ENCODE assay signal across 27 mouse cellular contexts in the genomic region with DNA sequence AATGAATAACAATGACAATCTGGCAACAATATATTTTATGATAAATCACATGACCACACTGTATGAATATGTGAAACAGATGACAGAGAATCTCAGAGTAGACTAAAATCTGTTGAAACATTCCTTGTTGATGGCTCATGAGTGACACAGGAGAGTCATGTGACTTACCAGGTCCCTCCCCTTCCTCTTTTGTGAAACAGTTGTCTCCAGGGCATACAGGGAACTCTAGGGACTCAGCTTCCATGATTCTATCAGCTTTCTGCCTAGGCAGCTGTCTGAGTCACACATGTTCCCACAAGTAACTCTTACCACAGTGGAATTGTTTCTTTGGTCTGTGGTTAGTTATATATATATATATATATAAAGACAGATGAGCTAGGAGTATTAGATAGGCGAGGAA. TPM values are rescaled to one million over a fixed set of nuclear protein-coding genes. Genes with fewer than 3 reads are reported as not detected.
DNase-seq lines count a peak whose midpoint lies in the region; ATAC-seq and TF ChIP-seq lines count a peak whose summit lies in the region.
"Had no signal": no experiment of that assay in that cellular context is flagged by ENCODE, and none has a peak within 500 bp of the region (broad histone marks: within the 10 kb centered on the region; RNA-seq: fewer than 3 reads in every experiment).

No protein-coding gene starts in this region.

- intact Hi-C loops in gastrocnemius, postnatal 14 days (cut with DNase I; ENCODE audit: low total_unique reads): no loop called here

- TF ChIP-seq POLR2A in limb, embryonic 14.5 days (IDR thresholded peaks at IDR 0.05; ENCODE audit: borderline replicate concordance, extremely low read depth, insufficient read depth, insufficient read length): no peak
- TF ChIP-seq POLR2A in bone marrow macrophage, adult 2 months (IDR thresholded peaks at IDR 0.05; ENCODE audit: borderline replicate concordance, low read depth, low read length): no peak

- H3K9ac ChIP-seq in limb, embryonic 14.5 days (ENCODE audit: low read depth, low read length, severe bottlenecking): no peak overlapping the region
- H3K9ac ChIP-seq: forebrain, embryonic 15.5 days; heart, embryonic 13.5 days; hindbrain, embryonic 12.5 days; limb, embryonic 13.5 days; liver, embryonic 13.5 days; lung, embryonic 14.5 days had no signal

- H3K27me3 ChIP-seq in limb, embryonic 14.5 days (ENCODE audit: control insufficient read depth, insufficient read depth, low read length): no peaks in the 10 kb centered on the region
- H3K27me3 ChIP-seq in limb, embryonic 10.5 days (ENCODE audit: low read depth, poor library complexity, severe bottlenecking): no peaks in the 10 kb centered on the region
- no peaks in the 10 kb centered on the region; the same call in 1 of the 2 replicates for H3K27me3 ChIP-seq in hindbrain, embryonic 10.5 days (ENCODE audit: insufficient read depth, poor library complexity, severe bottlenecking)
- H3K27me3 ChIP-seq: heart, embryonic 13.5 days; hindbrain, embryonic 12.5 days; limb, embryonic 13.5 days; liver, embryonic 13.5 days; Patski had no signal

- H3K79me2 ChIP-seq in macrophage (ENCODE audit: inconsistent target): no peaks in the 10 kb centered on the region

- 0 out of 2 replicates have a peak, but pooled peaks cover 9% of the 10 kb centered on the region for H3K4me1 ChIP-seq in limb, embryonic 14.5 days (ENCODE audit: control insufficient read depth, insufficient read depth, low read length)
- H3K4me1 ChIP-seq in limb, embryonic 10.5 days: peaks cover 49% of the 10 kb centered on the region
- H3K4me1 ChIP-seq in bone marrow macrophage, adult 2 months (ENCODE audit: control insufficient read depth, insufficient read depth, low read length): peaks cover 24% of the 10 kb centered on the region
- H3K4me1 ChIP-seq in hindbrain, embryonic 10.5 days (replicated peaks): peaks cover 11% of the 10 kb centered on the region; the same call in 1 of the 2 replicates
- H3K4me1 ChIP-seq: forebrain, embryonic 15.5 days had no signal

- DNase-seq in limb, embryonic 14.5 days (ENCODE audit: low spot score): peak; percentile 27
- no peak for DNase-seq in limb, embryonic 10.5 days (ENCODE audit: low spot score)
- DNase-seq in gastrocnemius, postnatal 14 days: no peak
- no peak for DNase-seq in layer of hippocampus, adult 9-11 months
- no peak for DNase-seq in hindbrain, embryonic 10.5 days (ENCODE audit: low spot score)
- DNase-seq: adrenal gland, postnatal 10 days; cerebellum, adult 9-10 months; gastrocnemius, postnatal 10 days; heart, adult 2 months; heart, postnatal 14 days; kidney, postnatal 25 days; layer of hippocampus, postnatal 36 days; liver, embryonic 13.5 days; lung, embryonic 14.5 days; lung, postnatal 36 days had no signal

- no peaks in the 10 kb centered on the region for H3K9me3 ChIP-seq in limb, embryonic 14.5 days (ENCODE audit: control insufficient read depth, low read length)
- no peaks in the 10 kb centered on the region for H3K9me3 ChIP-seq in limb, embryonic 10.5 days (replicated peaks)
- H3K9me3 ChIP-seq in hindbrain, embryonic 10.5 days: no peaks in the 10 kb centered on the region
- H3K9me3 ChIP-seq: forebrain, embryonic 15.5 days; heart, embryonic 13.5 days; hindbrain, embryonic 12.5 days; limb, embryonic 13.5 days; liver, embryonic 13.5 days; midbrain, embryonic 10.5 days had no signal

- no peaks in the 10 kb centered on the region for H3K36me3 ChIP-seq in limb, embryonic 14.5 days (ENCODE audit: control insufficient read depth, insufficient read depth, low read length)
- no peaks in the 10 kb centered on the region for H3K36me3 ChIP-seq in limb, embryonic 10.5 days
- H3K36me3 ChIP-seq in macrophage (ENCODE audit: inconsistent target): no peaks in the 10 kb centered on the region
- no peaks in the 10 kb centered on the region for H3K36me3 ChIP-seq in hindbrain, embryonic 10.5 days
- H3K36me3 ChIP-seq: forebrain, embryonic 15.5 days; heart, embryonic 13.5 days; hindbrain, embryonic 12.5 days; limb, embryonic 13.5 days; liver, embryonic 13.5 days; midbrain, embryonic 10.5 days had no signal

- 74% methylated on average over 1 of the region's 1 CpGs for WGBS in limb, embryonic 14.5 days
- WGBS in limb, embryonic 10.5 days: 89% methylated on average over 1 of the region's 1 CpGs
- WGBS in macrophage (ENCODE audit: missing documents): 82% methylated on average over 1 of the region's 1 CpGs
- WGBS in hindbrain, embryonic 10.5 days: 90% methylated on average over 1 of the region's 1 CpGs

- H3K27ac ChIP-seq in limb, embryonic 14.5 days (replicated peaks; ENCODE audit: low read depth, low read length): no peak overlapping the region
- no peak overlapping the region for H3K27ac ChIP-seq in limb, embryonic 10.5 days
- 0 out of 2 replicates have a peak overlapping the region, but pooled peaks have one; percentile 39 for H3K27ac ChIP-seq in bone marrow macrophage, adult 2 months (ENCODE audit: insufficient read depth, low read depth, low read length)
- H3K27ac ChIP-seq in macrophage: peak overlapping the region; percentile 17; the same call in 1 of the 2 replicates
- H3K27ac ChIP-seq in hindbrain, embryonic 10.5 days: no peak overlapping the region
- H3K27ac ChIP-seq: forebrain, embryonic 15.5 days; heart, adult 2 months; heart, embryonic 13.5 days; hindbrain, embryonic 12.5 days; layer of hippocampus, adult 2 months; limb, embryonic 13.5 days; liver, embryonic 13.5 days; midbrain, embryonic 10.5 days; stomach, postnatal 0 days had no signal

- no peak overlapping the region for H3K4me3 ChIP-seq in limb, embryonic 14.5 days (replicated peaks; ENCODE audit: low read length)
- no peak overlapping the region for H3K4me3 ChIP-seq in limb, embryonic 10.5 days
- H3K4me3 ChIP-seq in bone marrow macrophage, adult 2 months (ENCODE audit: insufficient read depth, low read length): no peak overlapping the region
- no peak overlapping the region for H3K4me3 ChIP-seq in macrophage (ENCODE audit: inconsistent target)
- H3K4me3 ChIP-seq in hindbrain, embryonic 10.5 days: no peak overlapping the region
- H3K4me3 ChIP-seq: erythroblast, embryonic 14.5 days; forebrain, embryonic 15.5 days; heart, adult 2 months; heart, embryonic 13.5 days; hindbrain, embryonic 12.5 days; layer of hippocampus, adult 2 months; limb, embryonic 13.5 days; liver, embryonic 13.5 days; midbrain, embryonic 10.5 days had no signal

- H3K4me2 ChIP-seq in limb, embryonic 14.5 days (replicated peaks; ENCODE audit: low read depth, low read length, severe bottlenecking): no peak overlapping the region
- H3K4me2 ChIP-seq: forebrain, embryonic 15.5 days; heart, embryonic 13.5 days; hindbrain, embryonic 12.5 days; limb, embryonic 13.5 days; liver, embryonic 13.5 days; lung, embryonic 14.5 days had no signal

- TF ChIP-seq CTCF in bone marrow macrophage, adult 2 months (IDR thresholded peaks at IDR 0.05; ENCODE audit: low read depth, low read length): no peak

- ATAC-seq in limb, embryonic 14.5 days (ENCODE audit: low FRiP score, low read depth): no peak
- ATAC-seq: forebrain, embryonic 15.5 days; intestine, postnatal 0 days; Patski had no signal

RNA-seq across cellular contexts. Expression of gene Camk1g, which starts 30.2 kb away (rescaled TPM):
- 9.8 and 12.6 TPM in 2 replicates for polyA plus RNA-seq in limb, embryonic 14.5 days (2012; rRNA removed)
- polyA plus RNA-seq in limb, embryonic 14.5 days (2014; fragmentation: Nextera tagmentation; extraction: Ambion mirVana): 9.1 and 11.8 TPM in 2 replicates
- polyA plus RNA-seq in limb, embryonic 10.5 days (2016; fragmentation: Nextera tagmentation; extraction: Ambion mirVana): 8.2 and 13.2 TPM in 2 replicates
- not detected in 2 replicates for polyA plus RNA-seq in bone marrow macrophage, adult 2 months (2012; ENCODE audit: insufficient read depth, insufficient read length, missing spikeins)
- not detected for total RNA-seq in macrophage (2018; cell fraction: chromatin; rRNA removed)
- total RNA-seq in macrophage (2018; cell fraction: cytosol; rRNA removed): not detected
- not detected for total RNA-seq in macrophage (2018; cell fraction: nucleus; rRNA removed)
- polyA plus RNA-seq in macrophage (2018): not detected in 3 replicates
- total RNA-seq in gastrocnemius, postnatal 14 days (2021): under 1 TPM; 0.18 to 0.33 TPM
- polyA plus RNA-seq in hindbrain, embryonic 10.5 days (2016; fragmentation: Nextera tagmentation; extraction: Ambion mirVana): 11.8 and 15.5 TPM in 2 replicates
- polyA plus RNA-seq: erythroblast, embryonic 14.5 days had no signal

Comparison
In these comparisons a context has a peak if more than half of its experiments do, and no peak if none do; other contexts are left out.
1. H3K27ac ChIP-seq: peak in bone marrow macrophage, adult 2 months (single experiment) and macrophage (single experiment); none in limb, embryonic 14.5 days (single experiment), limb, embryonic 10.5 days (single experiment) and hindbrain, embryonic 10.5 days (single experiment).